Mouse (Mus musculus) stomach, postnatal 0 days (tissue): ENCODE measurements at regions not wholly inside any gene's neighbourhood (a gene's known extent, or its start where the extent isn't known, plus 50 kb on each side); places are given as distances from the start of the nearest gene placed in this dataset.

ENCODE experiments used
- CTCF ChIP-seq: IDR thresholded peaks from 2 replicates; pipeline ENCODE4 v1.5.1; 2016; ENCODE audit warnings: antibody characterized with exemption, low read depth, mild to moderate bottlenecking, moderate library complexity
- EP300 ChIP-seq: optimal IDR thresholded peaks from 2 replicates; pipeline ENCODE3; 2016; ENCODE audit warnings: antibody characterized with exemption

DNA sequence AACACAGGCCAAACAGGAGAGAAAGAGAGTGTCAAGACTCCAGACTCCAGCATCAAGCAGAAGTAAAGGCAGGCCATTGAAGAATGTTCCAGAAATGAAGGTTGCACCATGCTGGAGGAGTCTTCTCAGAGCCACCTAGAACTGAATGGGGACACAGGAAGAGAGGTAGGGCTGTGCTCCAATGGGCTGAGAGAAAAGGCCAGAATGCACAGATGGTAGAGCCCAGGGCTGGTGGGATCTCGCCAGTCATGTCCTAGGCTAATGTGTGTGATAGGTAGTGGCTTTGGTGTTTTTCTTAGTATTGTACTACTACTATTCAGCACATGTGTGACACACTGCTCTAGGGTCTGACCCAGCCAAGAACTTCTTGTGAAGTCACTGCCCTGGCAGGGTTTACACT is 117.9 kb downstream of the Vegfa start:
- TF ChIP-seq EP300, result no peak
- TF ChIP-seq CTCF, result no peak
